Mouse (Mus musculus): ENCODE results near the gene Srsf4.

The Srsf4 gene

GRCm38 (mm10) chr4:131914891-131915469 is 41.6 kb downstream of the Srsf4 start:
- peak; percentile 31 for DNase-seq (ENCODE audit: low spot score)

GRCm38 (mm10) chr4:131915821-131916328 is 42.5 kb downstream of the Srsf4 start:
- peak; percentile 14 for DNase-seq (ENCODE audit: low spot score)

- DNase-seq (ENCODE audit: low spot score) = peak; percentile 82
These were observed 43.0 kb downstream of the Srsf4 start for GRCm38 (mm10) chr4:131916425-131916824.

- no peak for DNase-seq (ENCODE audit: low spot score)
These were observed 43.7 kb downstream of the Srsf4 start for GRCm38 (mm10) chr4:131917010-131917555.

- no peak for DNase-seq (ENCODE audit: low spot score)
These were observed 44.7 kb downstream of the Srsf4 start for GRCm38 (mm10) chr4:131918026-131918533.

- DNase-seq (ENCODE audit: low spot score) = peak; percentile 59
These were observed 45.5 kb downstream of the Srsf4 start for GRCm38 (mm10) chr4:131918711-131919500.

GRCm38 (mm10) chr4:131919506-131920140 is 46.2 kb downstream of the Srsf4 start:
- peak; percentile 38 for DNase-seq (ENCODE audit: low spot score)

GRCm38 (mm10) chr4:131920141-131920594 is 46.8 kb downstream of the Srsf4 start:
- DNase-seq (ENCODE audit: low spot score) = peak; percentile 52

GRCm38 (mm10) chr4:131920595-131921351 is 47.4 kb downstream of the Srsf4 start:
- DNase-seq (ENCODE audit: low spot score) = peak; percentile 46

GRCm38 (mm10) chr4:131921461-131922346 is 48.3 kb downstream of the Srsf4 start, which contains the start of gene Tmem200b:
TSS of gene Tmem200b (plus strand) at chr4:131921771.
- peak; percentile 17 for DNase-seq (ENCODE audit: low spot score)

- no peak for DNase-seq (ENCODE audit: low spot score)
These were observed 49.0 kb downstream of the Srsf4 start for GRCm38 (mm10) chr4:131922404-131922803.

- DNase-seq (ENCODE audit: low spot score) = peak; percentile 27
These were observed 50.8 kb downstream of the Srsf4 start for GRCm38 (mm10) chr4:131924096-131924810.

GRCm38 (mm10) chr4:131929146-131929545 is 55.7 kb downstream of the Srsf4 start:
- no peak for DNase-seq (ENCODE audit: low spot score)

GRCm38 (mm10) chr4:131939459-131939858 is 66.0 kb downstream of the Srsf4 start:
- DNase-seq (ENCODE audit: low spot score) = no peak

- DNase-seq (ENCODE audit: low spot score) = no peak
These were observed 67.4 kb downstream of the Srsf4 start for GRCm38 (mm10) chr4:131940846-131941245.

GRCm38 (mm10) chr4:131947848-131948247 is 74.4 kb downstream of the Srsf4 start:
- no peak for DNase-seq (ENCODE audit: low spot score)

GRCm38 (mm10) chr4:131949903-131950302 is 76.5 kb downstream of the Srsf4 start:
- DNase-seq (ENCODE audit: low spot score) = no peak

GRCm38 (mm10) chr4:131950657-131951056 is 77.2 kb downstream of the Srsf4 start:
- DNase-seq (ENCODE audit: low spot score) = no peak

Data from MN1 (cell line).